Mouse (Mus musculus): ENCODE measurements around the gene Scgb1b20.
"Not testable (repeated sequence)": the region's sequence is repeated elsewhere in the genome, so short reads cannot be mapped to it uniquely, and the experiment has no call there.

Gene Scgb1b20

DNA sequence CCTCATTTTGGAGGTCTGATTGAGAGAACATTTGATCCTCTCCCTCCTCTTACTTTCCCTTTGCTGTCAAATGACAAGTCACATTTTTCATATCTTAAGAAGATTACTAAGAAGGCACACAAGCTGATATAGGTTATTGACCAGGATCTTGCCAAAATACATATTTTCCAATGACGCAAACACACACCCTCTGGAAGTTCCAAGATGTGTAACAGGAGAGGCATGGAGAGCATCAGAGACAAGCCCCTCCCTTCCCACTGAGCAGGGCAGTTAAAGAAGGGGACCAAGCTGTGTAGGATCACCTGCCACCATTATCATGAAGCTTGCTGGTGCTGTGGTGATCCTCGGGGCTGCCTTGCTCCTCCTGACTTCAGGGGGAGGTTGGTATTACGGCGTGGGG, at the start of gene Scgb1b20:
TSS of gene Scgb1b20 (plus strand) at position 301 of the 400 bp plus-strand sequence.
- not testable (repeated sequence) for DNase-seq (ENCODE audit: low spot score in 2 of 2)

DNA sequence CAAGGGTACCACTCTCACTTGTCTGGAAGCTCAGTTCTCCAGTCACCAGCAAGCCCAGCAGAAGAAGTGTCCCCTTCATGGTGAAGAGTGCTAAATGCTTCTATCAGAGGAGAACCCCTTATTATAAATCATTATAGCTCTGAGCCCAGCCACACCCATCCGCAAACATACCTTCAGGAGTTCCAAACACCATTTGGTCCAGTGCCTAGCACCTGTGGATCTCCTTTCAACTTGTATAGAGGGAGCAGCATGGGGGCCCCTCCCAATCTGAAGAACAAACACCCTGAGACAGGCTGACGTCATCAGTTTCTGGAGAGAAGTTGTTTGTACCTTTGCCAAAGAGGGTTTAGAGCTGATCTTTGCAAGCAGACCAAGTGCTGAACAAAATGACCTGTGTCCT, 6.8 kb upstream of the Scgb1b20 start, which contains the start of gene Scgb2b20:
TSS of gene Scgb2b20 (minus strand) at position 101 of the 400 bp plus-strand sequence.
- not testable (repeated sequence) for DNase-seq (ENCODE audit: low spot score in 2 of 2)

DNA sequence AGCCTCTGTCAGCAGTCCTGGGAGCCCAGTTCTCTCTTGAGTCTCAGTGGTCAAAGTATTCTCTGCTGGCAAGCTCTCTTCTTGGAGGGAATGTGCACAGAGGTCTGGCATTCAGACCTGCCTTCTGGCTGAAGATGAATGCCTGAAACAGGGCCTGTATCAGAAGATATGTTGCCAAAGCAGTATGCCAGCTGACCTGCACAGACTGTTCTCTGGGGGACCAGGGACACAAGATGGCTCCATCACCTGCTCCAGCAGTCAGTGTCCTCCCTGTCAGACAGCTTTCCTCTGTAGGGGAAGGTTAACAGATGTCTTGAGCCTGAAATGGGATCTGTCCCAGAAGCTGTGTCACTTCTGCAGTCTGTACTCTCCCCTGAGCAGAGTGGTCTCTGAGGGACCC, 26.7 kb downstream of the Scgb1b20 start:
- DNase-seq (ENCODE audit: low spot score in 2 of 2): not testable (repeated sequence)

DNA sequence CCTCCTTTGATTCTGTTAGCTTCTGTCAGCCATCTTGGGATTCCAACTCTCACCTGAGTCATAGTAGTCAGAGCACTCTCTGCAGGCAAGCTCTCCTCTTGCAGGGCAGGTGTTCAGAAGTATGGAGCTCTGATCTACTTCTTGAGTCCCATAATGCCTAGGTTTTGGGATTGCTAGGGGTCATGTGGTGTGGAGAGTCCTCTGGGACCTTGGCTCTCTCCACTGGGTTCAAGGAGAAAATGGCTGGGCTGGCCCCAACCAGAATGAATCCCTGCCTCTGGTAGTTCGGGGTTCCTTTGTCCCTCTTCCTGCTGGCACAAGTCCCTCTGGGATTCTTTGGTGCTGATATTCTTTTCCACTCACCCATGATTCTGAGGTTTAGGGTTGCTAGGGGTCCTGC, 28.6 kb downstream of the Scgb1b20 start:
- DNase-seq (ENCODE audit: low spot score in 2 of 2): no peak

DNA sequence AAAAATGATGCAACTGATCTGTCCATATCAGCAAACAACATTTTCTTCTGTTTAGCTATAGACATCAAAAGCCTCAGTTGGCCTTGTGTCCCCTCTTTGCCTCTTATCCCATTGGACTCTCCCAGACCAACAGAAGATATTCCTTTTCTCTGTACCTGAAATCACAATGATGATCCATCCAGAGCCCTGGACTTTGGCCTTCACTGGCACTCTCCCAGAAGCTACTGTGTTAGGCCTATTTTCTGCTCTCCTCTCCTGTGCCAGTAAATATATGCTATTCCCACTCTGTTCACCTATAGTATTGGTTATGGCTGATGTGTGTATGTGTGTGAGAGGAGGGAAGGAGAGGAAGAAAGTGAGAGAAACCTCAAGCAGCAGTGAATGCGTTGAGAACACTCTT, 36.6 kb downstream of the Scgb1b20 start:
- not testable (repeated sequence) for DNase-seq (ENCODE audit: low spot score in 2 of 2)

Measured in thymus, postnatal 10 days (tissue).